Mouse (Mus musculus): ENCODE measurements around the gene Ttc38.
A peak's percentile ranks its signal among the peaks of the same experiment; 100 is the strongest.
"Not testable (repeated sequence)": the region's sequence is repeated elsewhere in the genome, so short reads cannot be mapped to it uniquely, and the experiment has no call there.

Ttc38 gene

DNA sequence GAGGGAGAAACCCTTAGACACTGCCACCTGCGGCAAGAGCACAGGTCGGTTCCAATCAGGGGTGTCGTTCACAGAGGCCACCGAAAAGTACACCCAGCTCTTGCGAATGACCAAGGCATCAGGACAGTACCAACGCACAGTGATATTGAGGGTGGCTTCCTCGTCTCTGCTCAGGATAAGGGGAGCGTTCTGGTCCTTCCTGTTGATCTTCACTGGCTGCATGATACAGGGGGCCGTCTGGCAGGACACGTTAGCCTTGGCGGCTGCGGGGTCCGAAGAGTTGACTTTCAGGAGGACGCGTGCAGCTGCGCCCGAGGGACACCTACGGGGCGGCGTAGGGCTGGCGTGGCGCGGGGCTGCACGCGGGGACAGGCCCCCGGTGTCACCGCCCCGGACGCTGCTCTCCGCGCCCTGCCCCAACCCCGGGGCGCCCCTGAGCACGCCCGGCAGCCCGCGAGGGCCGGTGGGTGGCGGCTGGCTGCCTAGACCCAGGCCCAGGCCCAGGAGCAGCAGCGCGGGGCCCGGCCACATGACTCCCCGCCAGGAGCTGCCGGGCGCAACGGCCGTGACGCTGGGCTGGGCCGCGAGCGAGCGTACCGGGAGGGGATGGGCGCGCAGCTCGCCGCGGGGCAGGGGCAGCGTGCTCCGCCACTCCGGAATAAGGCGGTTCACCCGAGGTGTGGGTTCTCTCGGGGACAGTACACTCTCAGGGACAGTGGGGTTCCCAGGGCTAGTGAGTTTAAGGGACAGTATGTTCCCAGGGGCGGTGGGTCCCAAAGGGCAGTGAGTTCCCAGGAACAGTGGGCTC, 10.7 kb upstream of the Ttc38 start, which contains the start of gene Pkdrej:
TSS of gene Pkdrej (minus strand) at position 532 of the 808 bp plus-strand sequence.
- peak; percentile 45; the same call in 1 of the 2 replicates for ATAC-seq (ENCODE audit: insufficient number of reproducible peaks, low FRiP score, low TSS enrichment)

DNA sequence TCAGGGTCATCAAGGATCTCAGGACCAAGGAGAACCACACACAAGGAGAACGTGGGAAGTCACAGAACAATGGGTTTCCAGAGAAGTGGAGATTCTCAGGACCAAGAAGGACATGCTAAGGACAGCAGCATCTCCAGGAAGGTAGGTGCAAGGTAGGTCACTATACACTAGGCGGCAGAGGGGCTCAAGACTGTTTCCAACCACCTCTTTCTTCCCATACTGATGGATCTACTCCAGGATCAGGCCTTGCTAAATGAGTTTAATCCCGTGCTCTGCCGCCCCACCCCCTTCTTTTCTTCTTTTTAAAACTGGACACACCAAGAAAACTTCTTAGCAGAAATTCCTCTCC, 10.1 kb upstream of the Ttc38 start:
- ATAC-seq (ENCODE audit: insufficient number of reproducible peaks, low FRiP score, low TSS enrichment), result 0 out of 2 replicates have a peak, but pooled peaks have one; percentile 15

DNA sequence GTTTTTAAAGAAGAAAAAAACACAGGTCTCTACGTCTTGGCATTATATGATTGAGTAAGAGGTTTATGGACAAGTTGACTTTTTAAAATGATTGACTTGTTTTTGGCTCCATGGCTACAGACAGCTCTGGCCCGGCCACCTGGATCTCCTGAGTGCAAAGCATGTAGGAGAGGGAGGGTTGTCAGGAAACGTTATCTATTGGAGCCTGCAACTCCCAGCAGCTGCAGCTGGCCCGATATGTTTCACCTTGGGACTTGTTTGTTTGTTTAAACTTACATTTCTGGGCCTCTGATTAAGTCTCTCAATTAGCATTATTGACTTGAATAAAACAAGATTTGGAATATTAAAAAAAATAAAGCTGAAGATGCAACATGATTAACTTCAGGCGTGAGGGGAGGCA, 5.4 kb upstream of the Ttc38 start:
- ATAC-seq (ENCODE audit: insufficient number of reproducible peaks, low FRiP score, low TSS enrichment), result no peak

DNA sequence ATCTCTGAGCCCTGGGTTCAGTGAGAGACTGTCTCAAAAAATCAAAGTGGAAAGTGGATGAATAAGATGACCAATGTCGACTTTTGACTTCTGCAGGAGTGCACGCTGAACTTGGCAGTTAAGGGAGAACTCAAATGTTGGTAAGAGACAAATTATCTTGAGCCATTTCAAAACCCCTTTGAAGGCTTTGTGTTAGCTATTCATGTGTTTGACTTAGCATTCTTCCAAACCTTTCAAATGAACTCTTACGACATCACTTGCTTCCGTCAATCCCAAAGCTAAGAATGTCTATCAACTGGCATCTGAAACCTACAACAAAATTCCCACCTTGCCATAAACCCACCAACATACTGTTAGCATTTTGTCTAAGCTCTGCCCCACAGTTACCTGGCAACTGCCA, 4.0 kb upstream of the Ttc38 start:
- no peak for ATAC-seq (ENCODE audit: insufficient number of reproducible peaks, low FRiP score, low TSS enrichment)

DNA sequence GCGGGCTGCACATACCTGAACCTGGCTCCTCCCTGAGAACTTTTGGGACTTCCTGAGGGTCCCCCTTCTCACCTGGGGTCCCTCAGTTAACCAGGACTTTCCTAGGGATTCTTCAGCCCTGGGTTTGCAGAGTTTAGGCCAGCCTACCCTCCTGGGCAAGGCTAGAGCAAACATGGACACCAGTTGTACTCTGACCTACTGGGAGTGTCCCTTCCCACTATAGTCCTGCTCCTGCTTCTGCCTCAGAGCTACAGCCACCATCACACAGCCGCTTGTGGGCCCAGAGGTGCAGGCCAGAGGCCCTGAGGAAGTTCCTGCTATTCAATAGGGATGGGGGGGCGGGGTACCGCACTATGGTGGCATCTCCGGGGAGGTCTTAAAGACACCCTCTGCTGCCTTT, 2.6 kb upstream of the Ttc38 start:
- no peak for ATAC-seq (ENCODE audit: insufficient number of reproducible peaks, low FRiP score, low TSS enrichment)

DNA sequence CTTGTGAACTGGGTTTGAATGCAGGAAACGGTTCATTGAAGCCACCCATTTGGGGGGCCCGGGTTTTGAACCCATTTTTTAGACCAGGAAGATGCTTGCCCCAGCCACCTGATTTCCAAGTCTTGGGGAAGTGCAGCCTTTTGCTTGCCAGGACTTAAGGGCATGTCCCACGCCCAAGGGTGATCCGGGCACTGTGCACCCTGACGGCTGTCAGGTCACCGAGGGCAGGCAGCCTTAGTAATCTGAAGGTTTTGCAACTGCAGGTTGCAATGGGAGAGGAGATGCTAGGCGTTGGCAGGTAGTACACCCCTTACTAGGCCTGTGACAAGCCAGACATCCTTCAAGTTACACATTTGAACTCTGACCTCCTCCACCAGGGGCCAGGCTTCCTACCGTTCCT, 493 bp downstream of the Ttc38 start:
- ATAC-seq (ENCODE audit: insufficient number of reproducible peaks, low FRiP score, low TSS enrichment), result no peak

DNA sequence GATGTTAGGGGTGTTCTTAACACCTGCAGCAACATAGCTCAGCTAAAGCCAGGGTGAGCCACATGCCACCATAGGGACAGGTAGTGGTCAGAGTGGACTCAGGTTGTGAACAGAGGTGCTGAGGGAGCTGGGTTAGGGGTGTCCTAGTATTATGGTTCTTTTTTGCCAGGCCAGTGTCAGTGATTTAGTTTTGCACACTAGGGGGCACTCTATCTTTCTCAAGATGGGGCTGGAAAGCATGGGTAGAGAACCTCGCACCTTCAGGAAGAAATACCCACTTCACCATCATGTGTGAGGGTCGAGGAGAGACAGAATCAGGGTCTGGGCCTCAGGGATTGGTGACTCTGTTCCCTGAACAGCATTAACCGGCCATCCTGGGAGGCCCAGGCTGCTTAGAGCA, 3.2 kb downstream of the Ttc38 start:
- no peak for ATAC-seq (ENCODE audit: insufficient number of reproducible peaks, low FRiP score, low TSS enrichment)

DNA sequence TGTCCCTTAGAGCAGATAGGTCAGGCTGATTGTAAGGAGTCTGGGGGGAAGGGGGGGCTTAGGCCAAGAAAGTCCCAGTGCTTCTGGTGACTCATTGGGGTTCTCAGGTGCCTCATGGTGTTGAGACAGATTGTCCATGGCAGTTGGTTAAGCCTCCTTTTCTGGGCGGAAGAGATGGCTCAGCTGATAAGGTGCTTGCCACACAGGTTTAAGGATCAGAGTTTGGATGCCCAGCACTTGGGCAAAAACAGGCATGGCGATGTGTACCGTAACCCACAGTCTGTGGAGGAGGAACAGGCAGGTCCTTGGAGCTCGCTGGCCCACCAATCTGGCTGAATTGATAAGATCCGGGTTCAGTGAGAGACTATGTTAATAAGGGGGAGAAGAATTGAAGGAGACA, 4.8 kb downstream of the Ttc38 start:
- no peak for ATAC-seq (ENCODE audit: insufficient number of reproducible peaks, low FRiP score, low TSS enrichment)

DNA sequence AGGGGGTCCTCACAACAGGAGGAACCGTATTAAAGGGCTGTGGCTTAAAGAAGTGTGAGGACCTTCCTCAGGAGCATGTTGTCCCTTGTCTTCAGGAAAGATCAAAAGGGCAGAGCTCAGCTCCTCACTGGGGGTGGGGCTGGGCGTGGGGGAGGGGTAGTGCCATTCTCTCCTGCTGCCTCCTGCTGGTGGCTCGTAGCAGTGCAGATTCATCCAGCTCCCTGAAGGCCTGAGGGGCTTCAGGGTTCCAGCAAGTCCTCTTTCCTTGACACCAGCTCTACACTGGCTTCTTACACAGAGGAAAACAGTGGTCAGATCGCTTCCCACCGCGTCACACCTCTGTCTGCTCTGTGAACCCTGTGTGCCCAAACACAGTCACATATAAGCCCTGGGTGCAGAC, 8.9 kb downstream of the Ttc38 start:
- no peak for ATAC-seq (ENCODE audit: insufficient number of reproducible peaks, low FRiP score, low TSS enrichment)

DNA sequence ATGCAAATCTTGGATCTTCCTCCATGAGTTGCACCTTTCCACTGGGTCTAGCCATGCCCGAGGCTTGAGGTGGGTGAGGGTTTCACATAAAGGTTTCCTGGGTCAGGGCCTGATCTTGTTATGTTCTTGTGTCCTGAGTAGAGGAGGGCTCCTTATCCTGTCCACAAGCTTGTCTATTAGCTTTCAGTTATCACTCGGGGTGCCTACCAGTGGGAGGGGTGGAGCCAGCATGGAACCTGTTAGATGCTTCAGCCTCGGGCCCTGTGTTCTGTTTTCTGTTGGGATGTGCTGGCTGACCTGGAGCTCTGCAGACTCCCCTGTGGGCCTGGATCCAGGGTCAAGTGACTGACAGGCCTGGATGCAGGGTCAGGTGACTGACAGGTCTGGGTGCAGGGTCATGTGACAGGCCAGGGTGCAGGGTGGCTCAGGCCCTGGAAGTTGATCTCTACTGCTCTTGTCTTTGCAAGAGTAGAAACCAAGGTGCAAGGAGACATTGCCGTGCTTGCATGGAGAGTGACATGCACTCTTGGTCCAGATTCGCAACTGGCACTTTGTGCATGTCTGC, 9.8 kb downstream of the Ttc38 start:
- ATAC-seq (ENCODE audit: insufficient number of reproducible peaks, low FRiP score, low TSS enrichment), result no peak

DNA sequence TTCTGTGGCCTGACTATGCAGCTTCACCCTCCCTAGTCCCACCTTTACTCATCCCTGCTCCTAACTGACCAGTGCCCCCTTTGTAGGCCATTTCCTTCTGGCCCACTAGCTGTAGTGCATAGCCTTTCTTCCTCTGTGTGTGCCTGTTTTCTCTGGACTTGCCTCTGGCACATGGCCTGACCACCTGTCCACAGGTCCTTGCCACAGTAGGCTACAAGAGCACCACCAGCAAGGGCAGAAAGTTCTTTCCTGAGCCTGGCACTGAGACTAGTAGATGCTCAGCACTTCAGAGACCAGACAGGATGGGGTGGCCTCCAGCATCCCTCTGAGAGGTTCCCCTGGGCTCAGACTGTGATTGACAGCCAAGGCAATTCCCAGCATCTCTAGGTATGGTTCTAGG, 13.0 kb downstream of the Ttc38 start:
- 0 out of 2 replicates have a peak, but pooled peaks have one; percentile 26 for ATAC-seq (ENCODE audit: insufficient number of reproducible peaks, low FRiP score, low TSS enrichment)

DNA sequence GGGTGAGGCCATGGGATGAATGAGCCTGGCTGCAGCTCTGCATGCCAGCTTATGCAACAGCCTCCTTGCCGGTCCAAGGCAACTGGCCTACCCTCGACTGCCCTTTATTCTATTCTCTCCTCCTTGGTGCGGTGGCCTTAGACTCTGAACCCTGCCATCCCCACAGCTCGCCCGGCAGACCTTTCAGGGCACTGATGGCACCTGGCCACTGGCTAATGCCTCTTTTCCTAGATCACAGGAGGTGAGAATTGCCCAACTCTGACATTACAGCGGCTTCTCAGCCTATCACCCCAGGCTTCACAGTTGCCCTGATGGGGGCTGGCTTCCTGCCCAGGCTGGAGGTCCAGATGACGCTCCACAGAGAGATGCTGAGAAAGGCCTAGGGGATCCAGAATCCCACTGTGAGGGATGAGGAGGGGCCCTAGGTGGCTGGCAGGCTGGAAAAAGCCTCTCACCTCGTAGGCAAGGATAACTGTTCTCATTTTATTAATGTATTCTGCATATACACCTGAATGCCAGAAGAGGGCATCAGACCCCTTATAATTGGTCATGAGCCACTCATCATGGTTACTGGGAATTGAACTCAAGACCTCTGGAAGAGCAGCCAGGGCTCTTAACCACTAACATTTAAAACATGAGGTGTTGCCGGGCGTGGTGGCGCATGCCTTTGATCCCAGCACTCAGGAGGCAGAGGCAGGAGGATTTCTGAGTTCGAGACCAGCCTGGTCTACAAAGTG, 19.7 kb downstream of the Ttc38 start:
- no peak for ATAC-seq (ENCODE audit: insufficient number of reproducible peaks, low FRiP score, low TSS enrichment)

DNA sequence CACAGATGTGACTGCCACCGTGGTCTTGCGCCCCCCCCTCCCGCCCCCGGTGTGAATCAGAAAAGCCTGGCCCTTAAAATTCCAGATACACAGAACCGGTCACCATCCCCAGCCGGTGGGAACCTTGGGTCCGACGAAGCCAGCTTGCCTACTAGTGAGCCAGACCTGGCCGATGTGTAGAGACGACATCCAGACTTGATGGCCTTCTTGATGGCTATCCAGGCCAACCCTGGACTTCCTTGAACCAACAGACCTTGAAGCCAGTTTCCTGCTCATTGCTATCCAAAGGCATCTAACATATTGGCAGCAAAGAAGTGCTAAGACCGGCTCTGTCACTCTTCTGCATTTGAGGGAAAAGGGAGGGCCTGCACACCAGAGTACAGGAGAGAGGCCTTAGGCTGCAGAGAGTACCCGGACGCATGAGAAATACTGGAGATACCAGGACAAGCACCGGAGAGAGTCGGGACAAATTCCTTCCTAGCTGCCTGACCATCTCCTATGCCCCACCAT, 26.9 kb downstream of the Ttc38 start:
- no peak; the same call in 1 of the 2 replicates for ATAC-seq (ENCODE audit: insufficient number of reproducible peaks, low FRiP score, low TSS enrichment)

DNA sequence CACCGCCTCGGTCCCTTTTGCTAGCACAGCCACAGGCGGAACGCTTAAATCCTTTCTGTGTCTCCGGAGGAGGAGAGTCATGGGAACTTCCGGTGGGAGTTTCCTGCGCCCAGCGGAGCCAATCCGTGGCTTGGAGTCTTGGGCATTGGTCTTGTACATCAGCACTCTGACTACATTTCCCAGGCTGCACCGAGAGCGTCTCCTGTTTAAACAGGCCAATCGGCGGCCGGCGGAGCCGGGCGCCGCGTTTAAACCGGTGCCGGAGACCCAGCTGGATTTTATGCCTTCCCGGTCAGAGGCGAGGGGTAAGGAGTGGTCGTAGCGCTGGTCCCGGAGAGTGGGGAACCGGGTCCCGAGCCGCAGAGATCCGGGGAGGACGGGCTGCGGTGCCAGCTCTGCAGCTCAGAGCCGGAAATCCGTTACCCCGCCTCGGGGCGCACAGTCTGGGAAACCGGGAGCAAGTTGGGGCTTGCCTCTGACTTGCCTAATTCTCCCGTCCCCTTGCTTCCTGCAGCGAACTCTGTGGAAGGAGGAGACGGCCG, 27.5 kb downstream of the Ttc38 start, which contains the start of gene Gtse1:
TSS of gene Gtse1 (plus strand) at position 256 of the 542 bp plus-strand sequence.
- ATAC-seq (ENCODE audit: insufficient number of reproducible peaks, low FRiP score, low TSS enrichment), result peak; percentile 100

DNA sequence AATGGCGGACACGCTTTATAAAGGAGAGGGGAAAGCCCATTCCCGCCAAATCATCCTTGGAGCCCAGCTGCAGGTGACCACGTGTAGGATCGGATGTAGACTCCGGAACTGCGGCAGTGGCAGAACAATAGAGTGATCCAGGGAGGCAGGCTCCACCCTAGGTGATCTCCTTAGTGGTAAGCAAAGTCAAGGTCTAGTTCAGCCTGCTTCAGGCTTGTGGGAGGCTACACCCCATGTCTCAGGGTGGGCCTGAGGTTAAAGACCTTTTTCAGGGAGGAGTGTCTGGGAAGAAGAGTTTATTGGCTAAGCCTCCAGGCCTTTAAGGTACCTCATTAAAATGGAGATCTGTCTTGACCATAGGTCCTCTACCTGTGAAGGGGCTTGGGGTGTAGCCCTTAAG, 33.8 kb downstream of the Ttc38 start:
- ATAC-seq (ENCODE audit: insufficient number of reproducible peaks, low FRiP score, low TSS enrichment), result not testable (repeated sequence)

DNA sequence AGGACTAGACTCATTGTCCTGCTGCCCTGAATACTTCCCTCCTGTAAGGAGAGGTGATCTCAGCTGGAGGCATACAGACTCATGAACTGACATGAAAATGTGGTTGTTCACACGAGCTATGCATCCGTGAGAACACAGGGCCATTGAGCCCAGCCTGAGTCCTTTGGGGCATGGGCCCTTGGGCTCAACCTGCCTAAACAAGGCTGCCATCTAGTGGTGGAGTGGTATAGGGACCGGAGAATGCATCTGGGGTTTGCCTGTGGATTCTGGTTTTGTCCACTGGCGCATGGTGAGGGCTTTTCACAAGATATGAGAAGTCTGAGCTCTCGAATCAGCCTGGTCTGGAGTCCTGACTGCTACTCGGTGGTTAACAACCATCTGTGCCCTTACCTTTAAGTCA, 35.6 kb downstream of the Ttc38 start:
- ATAC-seq (ENCODE audit: insufficient number of reproducible peaks, low FRiP score, low TSS enrichment), result peak; percentile 68; the same call in 1 of the 2 replicates

DNA sequence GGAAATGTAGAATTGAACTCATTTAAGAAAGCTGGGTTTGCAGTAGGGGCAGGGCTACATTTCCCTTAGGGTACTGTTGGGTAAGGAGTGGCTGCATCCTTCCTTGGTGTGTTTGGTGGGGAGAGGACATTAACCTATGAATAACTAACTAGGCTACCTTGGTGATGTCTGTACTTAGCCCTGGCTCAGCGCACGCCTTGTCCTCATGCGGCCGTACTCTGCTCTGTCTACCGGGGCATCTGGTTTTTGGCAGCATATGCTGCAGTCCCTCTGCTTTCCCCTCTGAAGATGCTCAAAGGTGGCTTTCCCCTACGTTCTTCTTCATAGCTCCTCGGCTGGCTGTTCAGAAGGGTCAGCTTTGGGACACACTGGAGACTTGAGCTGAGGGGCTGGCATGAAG, 45.2 kb downstream of the Ttc38 start:
- no peak for ATAC-seq (ENCODE audit: insufficient number of reproducible peaks, low FRiP score, low TSS enrichment)

DNA sequence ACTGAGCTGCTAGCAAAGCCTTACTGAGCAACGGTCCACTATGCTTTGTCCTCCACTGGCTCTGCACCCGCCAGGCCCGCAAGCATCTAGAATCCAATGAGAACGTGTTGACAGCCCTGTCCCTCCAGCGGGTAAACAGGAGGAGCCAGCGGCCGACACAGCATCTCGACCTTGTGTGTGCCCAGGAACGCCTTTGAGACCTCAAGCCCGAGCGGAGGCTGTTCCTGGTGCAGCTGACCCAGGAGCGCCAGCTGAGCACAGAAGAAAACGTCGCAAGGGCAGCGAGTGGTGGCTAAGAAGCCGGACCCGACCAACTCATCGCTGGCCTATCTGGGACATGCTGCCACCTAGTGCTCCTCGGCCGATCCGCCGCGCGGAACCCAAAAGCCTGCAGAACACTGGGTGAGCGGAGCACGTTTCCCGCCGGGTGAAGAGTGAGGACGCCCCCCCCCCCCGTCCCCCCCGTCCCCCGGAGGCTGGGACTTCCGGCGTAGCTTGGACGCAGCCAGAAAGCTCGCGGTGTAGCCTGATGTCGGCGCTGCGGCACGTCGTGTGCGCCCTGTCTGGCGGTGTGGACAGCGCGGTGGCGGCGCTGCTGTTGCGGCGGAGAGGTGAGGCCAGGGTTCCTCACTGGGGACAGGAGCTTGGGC, 46.9 kb downstream of the Ttc38 start, which contains the start of gene Trmu:
TSS of gene Trmu (plus strand) at position 465 of the 650 bp plus-strand sequence.
- ATAC-seq (ENCODE audit: insufficient number of reproducible peaks, low FRiP score, low TSS enrichment), result peak; percentile 88

DNA sequence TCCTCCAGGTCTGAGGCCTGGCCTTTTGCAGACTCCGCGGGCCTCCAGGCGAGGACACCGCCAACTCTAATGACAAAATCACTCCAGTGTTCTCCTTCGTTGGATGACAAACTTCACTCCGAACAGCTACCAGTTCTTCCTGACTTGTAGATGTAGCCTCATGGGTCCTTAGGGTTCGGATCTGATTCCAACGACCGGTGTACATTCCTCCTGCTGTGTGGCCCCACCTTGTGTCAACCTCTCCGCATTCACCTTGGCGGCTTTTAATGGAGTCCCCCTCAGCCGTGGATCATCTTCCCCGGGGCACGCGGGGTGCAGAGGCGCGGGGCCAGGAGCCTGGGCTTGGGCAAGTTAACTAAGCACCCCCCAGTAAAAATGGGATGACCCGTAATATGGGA, 47.4 kb downstream of the Ttc38 start:
- ATAC-seq (ENCODE audit: insufficient number of reproducible peaks, low FRiP score, low TSS enrichment), result peak; percentile 5; the same call in 1 of the 2 replicates

DNA sequence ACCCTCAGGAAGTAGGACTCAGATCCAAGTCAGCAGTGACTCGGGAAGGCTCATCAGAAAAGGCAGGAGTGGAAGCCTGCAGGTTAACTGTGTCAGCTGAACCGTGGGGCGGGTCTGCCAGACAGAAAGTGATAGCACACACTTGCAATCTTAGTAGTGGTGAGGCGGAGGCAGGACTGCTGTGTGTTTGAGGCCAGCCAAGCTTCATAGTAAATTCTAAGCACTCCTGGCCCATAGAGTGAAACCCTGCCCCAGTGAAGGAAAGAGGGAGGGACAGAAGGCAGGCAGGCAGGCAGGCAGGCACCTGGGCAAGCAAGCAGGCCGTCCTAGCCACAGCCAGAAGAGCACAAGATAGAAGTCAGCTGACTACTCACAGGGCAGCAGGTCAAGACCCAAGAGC, 53.5 kb downstream of the Ttc38 start:
- ATAC-seq (ENCODE audit: insufficient number of reproducible peaks, low FRiP score, low TSS enrichment), result no peak
